Mouse (Mus musculus) limb, embryonic 14.5 days (tissue): Measurements from ENCODE around the gene Emc8. TPM values are rescaled to one million over a fixed set of nuclear protein-coding genes. Genes with fewer than 3 reads are reported as not detected.

Experiments
- ATAC-seq: fragments of 200-750 bp; cut with Nextera tagmentation; 2 replicates; pipeline ENCODE4 v1.8.0; 2017; ENCODE audit warnings: low read depth, moderate number of reproducible peaks, moderate TSS enrichment; ENCODE audit not compliant: low FRiP score
- DNase-seq: peaks from one replicate; pipeline ENCODE4 v3.0.0-alpha.2; 2015; ENCODE audit warnings: low spot score
- H3K27ac ChIP-seq: fragments of 300-500 bp; sonication (generic); replicated peaks from 2 replicates; pipeline ENCODE4 v1.5.1; 2014; ENCODE audit warnings: low read depth, mild to moderate bottlenecking, low read length, moderate library complexity, mixed read lengths
- H3K27me3 ChIP-seq: fragments of 300-500 bp; sonication (generic); 2 replicates; pipeline ENCODE4 v1.6.1; 2014; ENCODE audit warnings: low read length, mixed read lengths; ENCODE audit not compliant: control insufficient read depth, insufficient read depth
- H3K36me3 ChIP-seq: fragments of 300-500 bp; sonication (generic); 2 replicates; pipeline ENCODE4 v1.6.1; 2014; ENCODE audit warnings: mild to moderate bottlenecking, low read length, moderate library complexity, mixed read lengths; ENCODE audit not compliant: control insufficient read depth, insufficient read depth
- H3K4me1 ChIP-seq: fragments of 300-500 bp; sonication (generic); 2 replicates; pipeline ENCODE4 v1.6.1; 2014; ENCODE audit warnings: antibody characterized with exemption, low read length, mixed read lengths; ENCODE audit not compliant: control insufficient read depth, insufficient read depth
- H3K4me2 ChIP-seq: fragments of 300-500 bp; sonication (generic); replicated peaks from 2 replicates; pipeline ENCODE4 v1.6.1; 2014; ENCODE audit warnings: low read depth, mild to moderate bottlenecking, low read length, moderate library complexity; ENCODE audit not compliant: severe bottlenecking
- H3K4me3 ChIP-seq: fragments of 300-500 bp; sonication (generic); replicated peaks from 2 replicates; pipeline ENCODE4 v1.5.1; 2014; ENCODE audit warnings: low read length
- H3K9ac ChIP-seq: fragments of 300-500 bp; sonication (generic); 2 replicates; pipeline ENCODE4 v1.6.1; 2014; ENCODE audit warnings: mild to moderate bottlenecking, low read depth, low read length, moderate library complexity; ENCODE audit not compliant: severe bottlenecking
- H3K9me3 ChIP-seq: fragments of 300-500 bp; sonication (generic); 2 replicates; pipeline ENCODE4 v1.6.1; 2016; ENCODE audit warnings: low read length; ENCODE audit not compliant: control insufficient read depth
- POLR2A ChIP-seq: fragments of 200-500 bp; IDR thresholded peaks from 2 replicates; pipeline ENCODE4 v1.8.0; 2012; ENCODE audit warnings: inconsistent platforms, mild to moderate bottlenecking, moderate library complexity, borderline replicate concordance; ENCODE audit not compliant: insufficient read depth, insufficient read length; ENCODE audit errors: extremely low read depth
- WGBS: fragments of 180-500 bp; shearing (Covaris S2); extraction: QIAGEN DNeasy Blood & Tissue Kit; methylation state at CpG from one replicate; pipeline ENCODE4 v1.1.7; 2014; 5-methylcytosine and 5-hydroxymethylcytosine counted together
- polyA plus RNA-seq, 2 experiments: library from polyadenylated mRNA; depleted of rRNA in 1 of 2; stranded (reverse) in 1 of 2; unstranded in 1 of 2; fragments of >200 nt; fragmentation: Nextera tagmentation in 1 of 2; extraction: Ambion mirVana in 1 of 2; gene quantifications; 2 replicates each; pipeline versions ENCODE4 v1.2.1 to v1.2.3; 2012 to 2014

Gene Emc8
- polyA plus RNA-seq, 2 experiments, result 109 to 238 TPM

DNA sequence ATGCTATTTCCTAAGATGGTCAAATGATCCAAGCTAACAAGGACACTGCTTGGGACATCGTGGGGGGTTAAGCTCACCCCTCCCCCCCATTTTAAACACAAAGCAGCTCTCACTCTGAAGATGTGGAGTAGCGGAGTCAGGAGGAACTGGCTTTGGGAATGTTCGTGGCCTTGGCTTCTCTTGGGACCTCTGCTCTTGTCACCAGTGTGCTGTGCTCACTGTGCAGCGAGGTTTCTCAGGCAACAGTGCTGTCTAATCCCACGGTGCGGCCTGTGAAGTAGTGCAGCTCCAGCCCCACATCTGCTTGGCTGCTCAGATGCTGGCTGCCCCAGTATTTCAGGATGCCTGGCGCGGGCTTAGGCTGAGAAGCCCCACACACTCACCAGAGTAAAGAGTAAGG, 11.0 kb downstream of the Emc8 start:
- H3K4me1 ChIP-seq, result no peaks in the 10 kb centered on the region
- no peak for ATAC-seq

DNA sequence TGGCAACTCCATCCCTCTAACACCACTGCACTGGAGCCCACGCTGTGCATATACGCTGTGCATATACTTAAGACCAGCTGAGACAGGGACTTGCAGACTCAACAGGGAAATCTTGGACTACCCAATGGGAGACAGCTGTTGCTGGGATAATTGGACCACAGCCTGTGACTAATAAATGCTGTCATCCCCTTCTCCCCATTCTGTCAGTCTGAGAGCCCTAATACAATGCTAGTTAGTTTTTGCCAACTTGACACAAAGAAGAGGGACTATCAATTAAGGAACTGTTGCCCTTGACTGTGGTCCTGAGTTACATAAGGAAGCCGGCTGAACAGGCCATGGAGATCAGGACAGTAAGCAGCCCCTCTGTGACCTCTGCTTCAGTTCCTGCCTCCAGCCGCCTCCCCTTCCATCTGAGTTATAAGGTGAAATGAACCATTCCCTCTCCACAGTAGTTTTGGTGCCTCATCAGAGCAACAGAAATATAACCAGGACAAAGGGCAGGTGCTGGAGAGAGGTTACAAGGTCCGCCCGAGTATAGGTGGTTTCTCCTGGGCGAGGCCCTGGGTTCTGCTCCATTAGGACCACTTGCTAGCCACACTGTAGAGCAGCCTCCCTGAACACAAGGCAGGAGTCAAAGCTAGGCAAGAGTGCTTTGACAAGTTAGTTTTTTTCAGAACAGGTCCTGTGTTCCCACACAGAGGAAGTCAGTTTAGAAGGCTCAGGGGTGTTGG, 11.9 kb downstream of the Emc8 start:
- Histone ChIP-seq H3K9ac (no peak overlapping the region), H3K4me1 (no peaks in the 10 kb centered on the region), H3K9me3 (no peaks in the 10 kb centered on the region), H3K27me3 (no peaks in the 10 kb centered on the region), H3K4me2 (no peak overlapping the region), H3K4me3 (no peak overlapping the region), H3K36me3 (peaks cover 76% of the 10 kb centered on the region), H3K27ac (no peak overlapping the region)
- 95% methylated on average over 7 of the region's 7 CpGs for WGBS
- ATAC-seq (no peak), DNase-seq (no peak)
- no peak for TF ChIP-seq POLR2A

More for the DNA sequence above, 11.0 kb downstream of the Emc8 start:
- peaks cover 76% of the 10 kb centered on the region for H3K36me3 ChIP-seq
- 97% methylated on average over 8 of the region's 8 CpGs for WGBS
- no peak for TF ChIP-seq POLR2A
- H3K27ac ChIP-seq, result no peak overlapping the region
- no peaks in the 10 kb centered on the region for H3K27me3 ChIP-seq
- H3K4me2 ChIP-seq, result no peak overlapping the region
- no peak overlapping the region for H3K4me3 ChIP-seq
- H3K9me3 ChIP-seq, result no peaks in the 10 kb centered on the region
- DNase-seq, result no peak
- H3K9ac ChIP-seq, result no peak overlapping the region

DNA sequence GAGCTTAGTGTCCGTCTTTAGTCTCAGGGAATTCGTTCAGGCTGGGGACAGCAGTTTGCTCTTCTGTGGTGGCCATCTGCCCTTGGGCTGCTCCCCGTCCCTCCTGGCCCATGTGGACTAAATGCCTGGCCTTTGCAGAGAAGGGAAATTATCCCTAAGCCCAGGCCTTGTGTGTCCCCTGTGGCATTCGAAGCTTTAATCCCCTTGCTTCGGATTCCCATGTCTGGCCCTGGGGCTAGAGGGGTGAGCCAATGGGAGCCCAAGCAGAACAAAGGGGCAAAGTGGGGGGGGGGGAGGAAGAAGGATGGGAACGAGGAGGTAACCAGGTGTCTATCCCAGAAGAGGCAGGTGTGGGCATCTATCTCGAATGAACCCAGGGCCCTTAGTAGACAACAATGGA, 20.8 kb downstream of the Emc8 start, which contains the start of gene 1190005I06Rik:
Gene 1190005I06Rik, minus strand, starts transcription at position 101 of the 400 bp plus-strand sequence.
- ATAC-seq, result no peak
- Histone ChIP-seq H3K4me2 (no peak within 1 kb of the TSS), H3K4me1 (no peaks in the 10 kb centered on the region), H3K27me3 (no peaks in the 10 kb centered on the region), H3K36me3 (no peaks in the 10 kb centered on the region), H3K4me3 (no peak within 1 kb of the TSS), H3K9me3 (no peaks in the 10 kb centered on the region), H3K27ac (no peak within 1 kb of the TSS), H3K9ac (no peak within 1 kb of the TSS)
- no peak for TF ChIP-seq POLR2A
- DNase-seq, result no peak
- 50% methylated on average over 7 of the region's 7 CpGs for WGBS

DNA sequence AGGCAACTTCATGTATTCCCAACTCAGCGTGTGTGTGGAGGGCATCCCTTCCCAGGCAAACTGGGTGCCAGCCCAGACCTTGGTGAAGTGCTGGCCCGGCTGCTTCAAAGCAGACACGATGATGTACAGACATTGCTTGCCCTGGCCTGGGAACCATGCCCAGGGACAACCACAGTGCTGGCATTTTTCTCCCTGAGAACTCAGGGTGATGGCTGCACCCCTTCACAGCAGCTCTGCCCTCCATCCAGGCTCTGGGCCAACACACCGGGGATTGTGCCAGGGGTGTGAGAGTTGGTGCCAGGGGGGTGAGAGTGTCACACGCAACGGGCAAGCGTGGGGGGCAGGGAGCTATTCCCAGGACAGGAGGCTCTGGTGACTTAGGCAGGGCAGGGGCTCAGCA, 23.7 kb downstream of the Emc8 start:
- 75% methylated on average over 7 of the region's 7 CpGs for WGBS
- no peaks in the 10 kb centered on the region for H3K36me3 ChIP-seq
- H3K4me3 ChIP-seq, result no peak overlapping the region
- no peaks in the 10 kb centered on the region for H3K9me3 ChIP-seq
- H3K4me2 ChIP-seq, result no peak overlapping the region
- no peak for TF ChIP-seq POLR2A
- no peaks in the 10 kb centered on the region for H3K4me1 ChIP-seq
- no peaks in the 10 kb centered on the region for H3K27me3 ChIP-seq
- no peak for ATAC-seq
- no peak overlapping the region for H3K27ac ChIP-seq
- H3K9ac ChIP-seq, result peak overlapping the region; percentile 4; the same call in 1 of the 2 replicates
- no peak for DNase-seq

DNA sequence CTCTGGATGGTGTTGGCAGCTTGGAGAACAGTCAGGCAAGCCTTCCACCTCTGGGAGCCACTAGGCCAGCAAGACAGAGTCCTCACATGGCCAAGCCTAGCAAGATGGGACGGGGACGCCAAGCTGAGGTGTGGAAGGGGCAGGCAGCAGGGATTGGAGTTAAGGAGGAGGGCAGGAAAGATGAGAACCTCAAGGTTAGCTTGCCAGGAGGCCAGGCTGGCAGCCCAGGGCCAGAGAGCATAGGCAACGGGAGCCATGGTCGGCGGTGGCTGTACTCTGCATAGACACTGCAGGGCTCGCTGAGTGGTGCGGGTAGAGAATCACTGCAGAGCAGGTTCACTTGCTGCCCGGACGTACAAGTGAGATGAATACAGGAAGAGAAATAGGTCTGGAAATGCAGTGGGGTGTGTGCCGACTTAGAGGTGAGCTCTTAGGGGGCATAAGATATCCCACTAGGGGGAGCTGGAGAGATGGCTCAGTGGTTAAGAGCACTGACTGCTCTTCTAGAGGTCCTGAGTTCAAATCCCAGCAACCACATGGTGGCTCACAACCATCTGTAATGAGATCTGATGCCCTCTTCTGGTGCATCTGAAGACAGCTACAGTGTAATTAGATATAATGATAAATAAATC, 26.2 kb downstream of the Emc8 start:
- Histone ChIP-seq H3K9me3 (no peaks in the 10 kb centered on the region), H3K4me3 (no peak overlapping the region), H3K36me3 (no peaks in the 10 kb centered on the region), H3K4me1 (no peaks in the 10 kb centered on the region), H3K27me3 (no peaks in the 10 kb centered on the region), H3K27ac (no peak overlapping the region), H3K4me2 (no peak overlapping the region), H3K9ac (no peak overlapping the region)
- ATAC-seq (no peak), DNase-seq (no peak)
- no peak for TF ChIP-seq POLR2A
- WGBS, result 72% methylated on average over 10 of the region's 10 CpGs
